Mouse (Mus musculus) heart, embryonic 13.5 days (tissue): Measurements from ENCODE around the gene Zfp667. TPM values are rescaled to one million over a fixed set of nuclear protein-coding genes. Genes with fewer than 3 reads are reported as not detected.
"Not testable (repeated sequence)": the region's sequence is repeated elsewhere in the genome, so short reads cannot be mapped to it uniquely, and the experiment has no call there.

Experiments used
- ATAC-seq: fragments of 200-750 bp; cut with Nextera tagmentation; 2 replicates; pipeline ENCODE4 v1.8.0; 2017; ENCODE audit warnings: moderate TSS enrichment; ENCODE audit not compliant: insufficient number of reproducible peaks, low FRiP score, low TSS enrichment; ENCODE audit errors: extremely low read depth
- H3K27ac ChIP-seq: fragments of 300-500 bp; sonication (generic); replicated peaks from 2 replicates; pipeline ENCODE4 v1.5.1; 2015; ENCODE audit warnings: moderate library complexity, mild to moderate bottlenecking, inconsistent platforms
- H3K27me3 ChIP-seq: fragments of 300-500 bp; sonication (generic); replicated peaks from 2 replicates; pipeline ENCODE4 v1.6.1; 2015; ENCODE audit warnings: mild to moderate bottlenecking, inconsistent platforms
- H3K36me3 ChIP-seq: fragments of 300-500 bp; sonication (generic); 2 replicates; pipeline ENCODE4 v1.6.1; 2015; ENCODE audit warnings: mild to moderate bottlenecking, inconsistent platforms
- H3K4me1 ChIP-seq: fragments of 300-500 bp; sonication (generic); 2 replicates; pipeline ENCODE4 v1.6.1; 2015; ENCODE audit warnings: inconsistent platforms
- H3K4me2 ChIP-seq: fragments of 300-500 bp; sonication (generic); 2 replicates; pipeline ENCODE4 v1.6.1; 2015; ENCODE audit warnings: inconsistent platforms, mild to moderate bottlenecking, moderate library complexity
- H3K4me3 ChIP-seq: fragments of 300-500 bp; sonication (generic); 2 replicates; pipeline ENCODE4 v1.5.1; 2015; ENCODE audit warnings: moderate library complexity, mild to moderate bottlenecking, inconsistent platforms
- H3K9ac ChIP-seq: fragments of 300-500 bp; sonication (generic); 2 replicates; pipeline ENCODE4 v1.6.1; 2015; ENCODE audit warnings: inconsistent platforms, mild to moderate bottlenecking, moderate library complexity
- H3K9me3 ChIP-seq: fragments of 300-500 bp; sonication (generic); 2 replicates; pipeline ENCODE4 v1.6.1; 2016; ENCODE audit warnings: inconsistent platforms
- WGBS: fragments of 180-500 bp; shearing (Covaris S2); methylation state at CpG from one replicate; pipeline ENCODE4 v1.1.7; 2015; ENCODE audit warnings: mixed read lengths; 5-methylcytosine and 5-hydroxymethylcytosine counted together
- polyA plus RNA-seq: library from polyadenylated mRNA; unstranded; fragments of >200 nt; fragmentation: Nextera tagmentation; extraction: Ambion mirVana; gene quantifications from 2 replicates; pipeline ENCODE4 v1.2.1, GENCODE M21; 2015

Gene Zfp667
- polyA plus RNA-seq, 1 experiment from 2014 or later: 4.2 TPM

DNA sequence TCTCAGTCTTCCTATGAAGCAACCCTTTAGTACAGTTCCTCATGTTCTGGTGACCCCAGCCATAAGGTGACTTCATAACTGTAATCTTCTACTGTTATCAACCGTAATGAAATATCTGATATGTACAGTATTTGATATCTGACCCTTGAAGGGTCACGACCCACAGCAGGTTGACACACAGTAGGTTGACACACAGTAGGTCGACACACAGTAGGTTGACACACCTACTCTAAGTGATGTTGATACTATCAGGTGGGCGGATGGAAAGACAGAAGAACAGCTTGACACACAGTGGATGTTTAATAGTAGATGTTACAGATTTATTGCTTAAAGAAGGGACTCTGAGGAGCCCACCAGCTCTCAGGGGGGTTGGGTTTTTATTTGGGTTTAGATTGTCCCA lies 23.4 kb upstream of the Zfp667 start:
- Histone ChIP-seq H3K9ac (no peak overlapping the region), H3K27me3 (no peaks in the 10 kb centered on the region), H3K4me1 (no peaks in the 10 kb centered on the region), H3K4me3 (no peak overlapping the region), H3K9me3 (no peaks in the 10 kb centered on the region), H3K4me2 (no peak overlapping the region), H3K36me3 (no peaks in the 10 kb centered on the region), H3K27ac (no peak overlapping the region)
- 63% methylated on average over 4 of the region's 4 CpGs for WGBS
- no peak for ATAC-seq

DNA sequence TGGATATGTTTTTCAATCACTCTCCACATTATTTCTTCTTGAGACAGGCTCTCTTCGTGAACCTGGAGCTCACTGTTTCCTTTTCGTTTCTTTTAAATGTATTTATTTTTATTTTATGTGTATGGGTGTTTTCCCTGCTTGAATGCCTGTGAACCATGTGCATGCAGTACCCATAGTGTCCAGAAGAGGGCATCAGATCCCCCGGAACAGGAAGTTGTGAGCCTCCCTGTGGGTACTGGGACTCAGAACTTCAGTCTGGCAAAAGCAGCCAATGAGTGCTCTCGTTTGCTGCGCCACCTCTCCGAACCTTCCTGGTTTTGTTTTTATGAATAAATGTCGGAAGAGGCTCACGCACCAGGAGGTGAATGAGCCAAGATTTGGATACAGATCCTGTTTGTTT lies 20.7 kb upstream of the Zfp667 start:
- WGBS: 63% methylated on average over 8 of the region's 8 CpGs
- H3K4me3 ChIP-seq: no peak overlapping the region

DNA sequence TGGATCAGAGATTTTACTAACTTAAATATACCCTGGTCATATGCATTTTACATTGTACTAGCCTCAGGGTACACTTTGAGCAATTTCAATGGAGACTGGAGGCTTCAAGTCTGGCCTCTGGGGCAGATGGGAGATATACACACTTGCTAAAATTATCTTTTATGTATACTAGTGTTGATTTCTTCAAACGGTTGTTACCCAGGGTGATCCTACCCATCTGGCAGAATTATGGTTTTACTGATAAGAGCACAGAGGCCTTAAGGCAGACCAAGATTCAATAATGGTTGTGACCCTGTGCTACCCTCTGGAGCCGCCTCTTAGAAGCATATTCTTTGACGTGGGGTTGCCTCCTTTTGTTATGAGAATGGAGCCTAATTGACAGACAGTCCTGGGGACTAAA lies 8.5 kb upstream of the Zfp667 start:
- H3K4me2 ChIP-seq: no peak overlapping the region
- no peaks in the 10 kb centered on the region for H3K9me3 ChIP-seq
- no peak for ATAC-seq
- H3K4me3 ChIP-seq: no peak overlapping the region
- no peaks in the 10 kb centered on the region for H3K27me3 ChIP-seq
- WGBS: 40% methylated on average over 3 of the region's 3 CpGs
- H3K27ac ChIP-seq: no peak overlapping the region
- H3K9ac ChIP-seq: no peak overlapping the region
- no peaks in the 10 kb centered on the region for H3K36me3 ChIP-seq
- 0 out of 2 replicates have a peak, but pooled peaks cover 4% of the 10 kb centered on the region for H3K4me1 ChIP-seq

More for the DNA sequence above, 20.7 kb upstream of the Zfp667 start:
- ATAC-seq: no peak
- Histone ChIP-seq H3K27me3 (no peaks in the 10 kb centered on the region), H3K9me3 (no peaks in the 10 kb centered on the region), H3K4me2 (no peak overlapping the region), H3K36me3 (no peaks in the 10 kb centered on the region), H3K27ac (no peak overlapping the region), H3K9ac (no peak overlapping the region), H3K4me1 (no peaks in the 10 kb centered on the region)

DNA sequence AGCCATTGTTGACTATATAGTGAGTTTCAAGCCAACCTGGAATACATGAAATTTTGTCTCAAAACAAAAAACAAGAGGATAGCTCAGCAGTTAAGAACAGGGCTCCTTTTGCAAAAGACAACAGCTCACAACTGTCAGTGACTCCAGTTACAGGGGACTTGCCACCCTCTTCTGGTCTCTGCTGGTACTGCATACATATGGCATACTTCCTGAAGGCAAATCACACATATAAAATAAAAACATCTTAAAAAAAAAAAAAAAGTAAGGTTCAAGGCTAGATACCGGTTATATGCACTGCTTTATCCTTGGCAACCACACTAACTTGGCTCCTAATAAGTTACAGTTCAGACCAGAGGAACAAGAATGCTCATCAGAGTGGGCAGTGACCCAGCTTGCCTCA lies 3.6 kb upstream of the Zfp667 start:
- WGBS: 6% methylated on average over 1 of the region's 1 CpGs
- H3K4me3 ChIP-seq: peak overlapping the region; percentile 70
- no peaks in the 10 kb centered on the region for H3K27me3 ChIP-seq
- H3K4me2 ChIP-seq: peak overlapping the region; percentile 73
- peak overlapping the region; percentile 80; the same call in 1 of the 2 replicates for H3K27ac ChIP-seq
- ATAC-seq: no peak
- no peaks in the 10 kb centered on the region for H3K36me3 ChIP-seq
- H3K9ac ChIP-seq: peak overlapping the region; percentile 86
- H3K4me1 ChIP-seq: peaks cover 24% of the 10 kb centered on the region
- no peaks in the 10 kb centered on the region for H3K9me3 ChIP-seq

DNA sequence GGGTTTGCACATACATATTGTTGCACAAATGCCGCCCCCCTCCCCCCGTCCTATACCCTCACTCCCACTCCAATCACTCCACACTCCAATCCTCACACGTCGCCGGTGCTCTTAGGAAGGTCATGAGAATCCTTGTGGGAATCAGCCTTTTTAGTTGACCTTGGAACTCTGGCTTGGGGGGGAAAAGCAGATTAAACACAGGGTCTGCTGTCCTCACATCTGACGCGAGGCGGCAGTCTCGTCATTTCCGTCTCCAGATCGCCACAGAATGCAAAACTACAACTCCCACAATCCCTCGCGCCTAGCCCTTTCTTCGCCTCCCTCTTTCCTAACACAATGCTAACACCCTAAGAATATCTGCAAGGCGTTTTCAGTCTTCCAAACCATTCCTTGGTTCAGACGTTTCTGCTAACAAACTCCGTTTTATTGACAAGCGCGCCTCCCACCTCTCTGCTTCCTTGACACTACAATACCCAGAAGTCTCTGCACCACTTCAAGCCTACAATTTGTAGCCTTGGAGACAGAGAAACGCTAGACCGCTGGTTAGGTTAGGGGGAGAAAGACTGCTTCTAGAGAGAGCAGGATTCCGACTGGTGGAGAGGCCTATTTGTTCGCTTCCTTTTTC lies 2.8 kb upstream of the Zfp667 start:
- peak overlapping the region; percentile 80 for H3K27ac ChIP-seq
- peak overlapping the region; percentile 70 for H3K4me3 ChIP-seq
- WGBS: under 1% methylated on average over 23 of the region's 23 CpGs
- no peaks in the 10 kb centered on the region for H3K9me3 ChIP-seq
- H3K4me2 ChIP-seq: peak overlapping the region; percentile 73
- H3K36me3 ChIP-seq: no peaks in the 10 kb centered on the region
- H3K4me1 ChIP-seq: peaks cover 25% of the 10 kb centered on the region
- no peak for ATAC-seq
- H3K9ac ChIP-seq: peak overlapping the region; percentile 86
- no peaks in the 10 kb centered on the region for H3K27me3 ChIP-seq

DNA sequence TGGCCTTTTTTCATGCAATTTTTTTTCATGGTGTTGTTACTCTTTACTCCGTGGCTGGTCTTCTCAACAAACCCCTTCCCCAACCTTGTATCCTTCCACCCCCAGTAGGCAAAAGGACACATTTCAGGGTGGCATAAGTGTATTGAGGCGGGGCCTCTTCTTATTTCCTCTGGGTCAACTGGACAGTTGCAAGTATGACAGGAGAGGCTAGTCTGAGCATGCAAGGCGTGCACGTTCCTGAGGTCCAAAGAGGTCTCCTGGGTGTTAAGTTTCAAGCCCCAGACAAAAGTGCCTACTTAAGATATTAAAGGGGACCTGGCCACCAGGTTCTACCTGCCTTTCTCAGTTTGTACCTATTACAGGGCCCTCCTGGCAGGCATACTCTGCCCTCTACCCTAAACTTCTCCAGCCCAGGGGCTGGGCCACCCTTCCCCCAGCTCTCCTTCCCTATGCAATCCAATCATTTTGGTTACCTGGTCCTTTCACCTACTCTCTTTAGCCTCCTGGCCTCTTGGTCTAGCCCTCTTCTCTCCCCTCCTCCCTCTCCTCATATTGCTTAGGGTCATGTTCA lies 1.9 kb upstream of the Zfp667 start:
- no peaks in the 10 kb centered on the region for H3K27me3 ChIP-seq
- H3K4me1 ChIP-seq: peaks cover 25% of the 10 kb centered on the region
- H3K9me3 ChIP-seq: no peaks in the 10 kb centered on the region
- ATAC-seq: no peak
- no peaks in the 10 kb centered on the region for H3K36me3 ChIP-seq
- WGBS: 83% methylated on average over 4 of the region's 4 CpGs
- no peak overlapping the region for H3K27ac ChIP-seq
- H3K4me2 ChIP-seq: no peak overlapping the region
- no peak overlapping the region for H3K9ac ChIP-seq
- no peak overlapping the region for H3K4me3 ChIP-seq

DNA sequence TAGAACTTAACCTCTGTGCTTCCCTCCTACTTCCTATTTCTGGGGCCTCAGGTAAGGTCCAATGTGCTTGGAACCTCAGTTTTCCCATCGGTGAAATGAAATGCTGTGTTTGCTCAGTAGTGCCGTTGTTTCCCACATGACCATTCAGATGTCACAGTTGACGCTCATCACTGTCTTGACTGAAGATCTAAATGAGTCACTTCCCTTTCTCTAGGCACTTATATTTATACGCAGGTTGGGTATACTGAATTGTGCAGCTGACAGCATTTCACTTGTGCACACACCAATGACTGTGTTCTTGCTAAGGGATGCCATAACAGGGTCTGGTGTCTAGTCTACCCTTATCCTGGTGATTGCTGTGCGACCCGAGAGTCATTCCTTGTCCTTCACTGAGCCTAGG lies 1.0 kb upstream of the Zfp667 start:
- H3K9ac ChIP-seq: no peak overlapping the region
- 86% methylated on average over 6 of the region's 6 CpGs for WGBS
- no peak for ATAC-seq
- peaks cover 25% of the 10 kb centered on the region for H3K4me1 ChIP-seq
- peak overlapping the region; percentile 85 for H3K4me2 ChIP-seq
- peak overlapping the region; percentile 85; the same call in 1 of the 2 replicates for H3K27ac ChIP-seq
- peak overlapping the region; percentile 58; the same call in 1 of the 2 replicates for H3K4me3 ChIP-seq
- H3K36me3 ChIP-seq: peaks cover 4% of the 10 kb centered on the region; the same call in 1 of the 2 replicates
- no peaks in the 10 kb centered on the region for H3K27me3 ChIP-seq
- H3K9me3 ChIP-seq: no peaks in the 10 kb centered on the region

DNA sequence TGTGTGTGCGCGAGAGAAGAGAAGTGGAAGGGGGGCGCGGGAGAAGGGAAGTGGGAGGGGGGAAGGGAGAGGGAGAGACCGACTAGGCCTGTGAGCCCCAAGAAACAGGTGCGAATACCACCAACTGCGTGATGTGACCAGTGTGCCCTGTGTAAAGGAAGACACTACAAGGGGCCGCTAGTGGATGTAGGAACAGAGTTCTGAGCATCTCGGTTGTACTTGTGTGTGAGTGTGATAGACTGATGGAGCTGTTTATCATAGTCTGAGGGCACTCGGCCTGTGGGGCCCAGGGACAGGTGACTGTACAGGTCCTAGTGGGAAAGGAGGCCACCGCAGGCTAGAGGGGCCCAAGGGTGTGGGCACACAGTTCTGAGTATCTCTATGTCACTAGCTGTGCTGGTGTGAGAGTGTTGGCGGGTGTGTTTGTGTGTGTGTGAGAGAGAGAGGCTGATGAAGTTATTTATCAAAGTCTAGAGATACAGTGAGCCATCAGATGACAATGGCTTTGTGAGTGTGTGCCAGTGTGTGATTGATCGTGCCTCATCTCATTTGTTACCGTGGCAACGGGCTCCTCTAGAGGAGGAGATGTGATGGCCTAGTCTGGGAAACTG lies 647 bp downstream of the Zfp667 start:
- Histone ChIP-seq H3K4me3 (peak overlapping the region; percentile 58), H3K4me1 (peaks cover 21% of the 10 kb centered on the region), H3K36me3 (peaks cover 5% of the 10 kb centered on the region; the same call in 1 of the 2 replicates), H3K9ac (peak overlapping the region; percentile 82), H3K4me2 (peak overlapping the region; percentile 85), H3K9me3 (no peaks in the 10 kb centered on the region), H3K27ac (no peak overlapping the region), H3K27me3 (no peaks in the 10 kb centered on the region)
- WGBS: 29% methylated on average over 15 of the region's 15 CpGs
- ATAC-seq: 0 out of 2 replicates have a peak, but pooled peaks have one; percentile 6

DNA sequence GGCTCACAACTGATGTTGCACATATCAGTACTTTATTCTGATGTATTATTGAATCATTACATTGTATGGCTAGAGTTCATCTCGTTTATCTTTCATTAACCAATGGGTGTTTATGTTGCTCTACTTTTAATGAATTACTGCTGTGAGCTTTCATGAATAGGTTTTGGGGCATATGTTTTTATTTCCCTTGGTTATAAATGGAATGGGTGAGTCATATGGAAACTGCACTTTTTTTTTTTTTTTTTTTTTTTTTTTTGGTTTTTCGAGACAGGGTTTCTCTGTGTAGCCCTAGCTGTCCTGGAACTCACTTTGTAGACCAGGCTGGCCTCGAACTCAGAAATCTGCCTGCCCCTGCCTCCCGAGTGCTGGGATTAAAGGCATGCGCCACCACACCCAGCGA lies 4.7 kb downstream of the Zfp667 start:
- not testable (repeated sequence) for H3K4me3 ChIP-seq, H3K27me3 ChIP-seq, H3K9ac ChIP-seq, H3K4me2 ChIP-seq, H3K9me3 ChIP-seq, H3K27ac ChIP-seq, ATAC-seq
- Histone ChIP-seq H3K4me1 (peaks cover 11% of the 10 kb centered on the region), H3K36me3 (peaks cover 28% of the 10 kb centered on the region)
- WGBS: 84% methylated on average over 5 of the region's 6 CpGs

DNA sequence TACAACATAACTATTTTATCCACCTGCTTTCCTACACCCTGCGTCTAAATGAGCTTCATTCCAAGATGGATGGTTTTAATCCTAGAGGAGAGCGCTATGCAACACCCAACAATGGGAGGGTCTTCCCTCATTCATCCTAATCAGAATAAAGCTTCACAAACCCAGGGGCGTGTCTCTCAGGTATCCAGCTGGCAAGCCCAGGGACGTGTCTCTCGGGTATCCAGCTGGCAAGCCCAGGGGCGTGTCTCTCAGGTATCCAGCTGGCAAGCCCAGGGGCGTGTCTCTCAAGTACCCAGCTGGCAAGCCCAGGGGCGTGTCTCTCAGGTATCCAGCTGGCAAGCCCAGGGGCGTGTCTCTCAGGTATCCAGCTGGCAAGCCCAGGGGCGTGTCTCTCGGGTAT lies 14.4 kb downstream of the Zfp667 start:
- H3K9ac ChIP-seq, H3K27me3 ChIP-seq, H3K4me1 ChIP-seq, H3K27ac ChIP-seq, H3K4me3 ChIP-seq, H3K4me2 ChIP-seq, ATAC-seq: not testable (repeated sequence)
- 66% methylated on average over 11 of the region's 11 CpGs for WGBS
- peaks cover 49% of the 10 kb centered on the region for H3K36me3 ChIP-seq
- peaks cover 14% of the 10 kb centered on the region for H3K9me3 ChIP-seq

DNA sequence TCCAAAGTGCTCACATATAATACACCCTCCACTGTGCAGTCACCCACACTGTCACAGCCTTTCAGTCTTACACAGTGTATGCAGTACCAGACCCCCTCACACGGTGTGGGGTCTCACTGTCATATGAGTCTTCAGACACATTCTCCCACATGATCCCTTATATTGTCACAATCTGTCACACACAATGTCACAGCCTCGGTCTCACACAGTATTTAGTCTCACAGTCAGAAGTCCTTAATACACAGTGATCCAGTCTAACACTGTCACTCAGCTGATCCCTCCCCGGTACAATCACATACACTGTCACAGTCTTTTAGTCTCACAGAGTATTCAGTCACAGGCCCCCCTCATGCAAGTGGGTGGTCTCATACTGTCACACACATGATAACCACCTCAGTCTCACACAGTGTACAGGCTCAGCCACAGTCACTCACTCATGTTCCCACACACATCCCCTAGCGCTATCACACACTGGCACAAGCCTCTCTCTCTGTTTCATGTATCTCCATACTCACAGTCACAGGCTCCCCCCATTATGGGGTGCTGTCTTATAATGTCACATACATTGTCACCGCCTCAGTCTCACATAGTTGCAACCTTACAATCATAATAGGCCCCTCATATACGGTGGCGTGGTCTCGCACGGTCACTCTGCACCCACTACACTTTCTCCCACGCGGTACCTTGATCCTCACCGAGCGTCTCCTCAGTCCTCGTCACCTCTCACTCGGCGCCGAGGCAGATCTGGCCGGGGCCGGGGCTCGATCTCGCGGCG lies 44.3 kb downstream of the Zfp667 start:
- H3K27ac ChIP-seq: peak overlapping the region; percentile 75
- ATAC-seq: peak; percentile 55; the same call in 1 of the 2 replicates
- H3K4me2 ChIP-seq: peak overlapping the region; percentile 84
- H3K27me3 ChIP-seq: no peaks in the 10 kb centered on the region
- peak overlapping the region; percentile 93 for H3K9ac ChIP-seq
- peaks cover 19% of the 10 kb centered on the region for H3K36me3 ChIP-seq
- H3K4me3 ChIP-seq: peak overlapping the region; percentile 72
- 15% methylated on average over 23 of the region's 23 CpGs for WGBS
- H3K9me3 ChIP-seq: no peaks in the 10 kb centered on the region
- peaks cover 14% of the 10 kb centered on the region for H3K4me1 ChIP-seq
